ENCODE assay signal across 13 mouse cellular contexts in genomic region chr15:89110147-89110546, GRCm38 (mm10). TPM values are rescaled to one million over a fixed set of nuclear protein-coding genes. Genes with fewer than 3 reads are reported as not detected.
DNase-seq lines count a peak whose midpoint lies in the region; ATAC-seq and TF ChIP-seq lines count a peak whose summit lies in the region.
"Had no signal": no experiment of that assay in that cellular context is flagged by ENCODE, and none has a peak within 500 bp of the region (broad histone marks: within the 10 kb centered on the region; RNA-seq: fewer than 3 reads in every experiment).

No protein-coding gene starts in this region.

- H3K4me2 ChIP-seq in heart, embryonic 12.5 days = no peak overlapping the region
- H3K4me2 ChIP-seq in heart, postnatal 0 days (ENCODE audit: low read depth, low read length) = no peak overlapping the region
- H3K4me2 ChIP-seq in forebrain, embryonic 15.5 days (replicated peaks) = no peak overlapping the region
- H3K4me2 ChIP-seq: forebrain, embryonic 13.5 days; liver, embryonic 15.5 days; midbrain, embryonic 12.5 days had no signal

- H3K79me2 ChIP-seq in C2C12 (ENCODE audit: control insufficient read depth, insufficient read depth) = no peaks in the 10 kb centered on the region

- peaks cover 88% of the 10 kb centered on the region for H3K36me3 ChIP-seq in heart, embryonic 12.5 days
- peaks cover 96% of the 10 kb centered on the region for H3K36me3 ChIP-seq in C2C12 (ENCODE audit: control insufficient read depth, insufficient read depth)
- peaks cover 86% of the 10 kb centered on the region for H3K36me3 ChIP-seq in heart, postnatal 0 days (replicated peaks; ENCODE audit: control insufficient read depth, insufficient read depth, low read length)
- H3K36me3 ChIP-seq in forebrain, embryonic 15.5 days = peaks cover 79% of the 10 kb centered on the region

- H3K27ac ChIP-seq in heart, embryonic 12.5 days (ENCODE audit: poor library complexity, severe bottlenecking) = no peak overlapping the region
- no peak overlapping the region for H3K27ac ChIP-seq in heart, postnatal 0 days (ENCODE audit: low read depth)
- H3K27ac ChIP-seq in forebrain, embryonic 15.5 days (replicated peaks) = no peak overlapping the region
- H3K27ac ChIP-seq: forebrain, embryonic 13.5 days; liver, embryonic 15.5 days; midbrain, embryonic 12.5 days had no signal

- TF ChIP-seq CTCF in C2C12 (IDR thresholded peaks at IDR 0.05; ENCODE audit: control insufficient read depth, insufficient read depth, insufficient read length) = peak; percentile 54
- TF ChIP-seq CTCF in heart, postnatal 0 days (IDR thresholded peaks at IDR 0.05; ENCODE audit: low read depth) = peak; percentile 41

- DNase-seq in heart, adult 18-20 months = peak; percentile 57
- DNase-seq in adrenal gland, adult 8-10 months = peak; percentile 60
- DNase-seq in heart, postnatal 0 days (ENCODE audit: low spot score) = peak; percentile 57
- DNase-seq in layer of hippocampus, postnatal 14 days (ENCODE audit: low spot score in 2 of 2) = no peak
- DNase-seq: kidney, adult 9 months had no signal

- WGBS in heart, embryonic 12.5 days = 67% methylated on average over 9 of the region's 9 CpGs
- 43% methylated on average over 9 of the region's 9 CpGs for WGBS in heart, postnatal 0 days
- 84% methylated on average over 9 of the region's 9 CpGs for WGBS in forebrain, embryonic 15.5 days

- TF ChIP-seq EP300 in heart, postnatal 0 days (IDR thresholded peaks at IDR 0.05; ENCODE audit: low read depth) = no peak

- ATAC-seq in heart, embryonic 12.5 days (ENCODE audit: insufficient number of reproducible peaks, low FRiP score) = no peak
- peak; percentile 76 for ATAC-seq in heart, postnatal 0 days (ENCODE audit: insufficient read depth, low read depth)
- ATAC-seq in megakaryocyte, adult 5-6 weeks (ENCODE audit: poor library complexity, severe bottlenecking) = no peak
- no peak for ATAC-seq in forebrain, embryonic 15.5 days (replicated peaks)
- ATAC-seq: CD4-positive, CD25-positive, alpha-beta regulatory T cell, adult 4 months; forebrain, embryonic 13.5 days had no signal

- H3K9me3 ChIP-seq in heart, embryonic 12.5 days (replicated peaks) = no peaks in the 10 kb centered on the region
- no peaks in the 10 kb centered on the region for H3K9me3 ChIP-seq in heart, postnatal 0 days (replicated peaks; ENCODE audit: control insufficient read depth, low read length)
- H3K9me3 ChIP-seq in forebrain, embryonic 15.5 days = no peaks in the 10 kb centered on the region
- H3K9me3 ChIP-seq: forebrain, embryonic 13.5 days; liver, embryonic 15.5 days; midbrain, embryonic 12.5 days had no signal

- no peaks in the 10 kb centered on the region for H3K27me3 ChIP-seq in heart, embryonic 12.5 days (replicated peaks)
- no peaks in the 10 kb centered on the region for H3K27me3 ChIP-seq in C2C12 (ENCODE audit: control insufficient read depth, insufficient read depth, insufficient read length)
- no peaks in the 10 kb centered on the region for H3K27me3 ChIP-seq in heart, postnatal 0 days (ENCODE audit: control insufficient read depth, insufficient read depth, low read length)
- H3K27me3 ChIP-seq in forebrain, embryonic 15.5 days = no peaks in the 10 kb centered on the region
- H3K27me3 ChIP-seq: forebrain, embryonic 13.5 days; liver, embryonic 15.5 days; midbrain, embryonic 12.5 days had no signal

- no peak overlapping the region for H3ac ChIP-seq in C2C12 (ENCODE audit: control insufficient read depth, insufficient read length, low read depth)

- H3K9ac ChIP-seq in heart, embryonic 12.5 days = no peak overlapping the region
- H3K9ac ChIP-seq in heart, postnatal 0 days (replicated peaks; ENCODE audit: low read depth, low read length) = no peak overlapping the region
- H3K9ac ChIP-seq in forebrain, embryonic 15.5 days (replicated peaks) = no peak overlapping the region
- H3K9ac ChIP-seq: forebrain, embryonic 13.5 days; liver, embryonic 15.5 days; midbrain, embryonic 12.5 days had no signal

- H3K4me1 ChIP-seq in heart, embryonic 12.5 days (replicated peaks) = no peaks in the 10 kb centered on the region
- H3K4me1 ChIP-seq in heart, postnatal 0 days (ENCODE audit: control insufficient read depth, insufficient read depth) = no peaks in the 10 kb centered on the region
- H3K4me1 ChIP-seq in forebrain, embryonic 15.5 days = no peaks in the 10 kb centered on the region
- H3K4me1 ChIP-seq: forebrain, embryonic 13.5 days; liver, embryonic 15.5 days; midbrain, embryonic 12.5 days had no signal

- no peaks in the 10 kb centered on the region for H3K79me3 ChIP-seq in C2C12 (ENCODE audit: low read depth)

- H3K4me3 ChIP-seq in heart, embryonic 12.5 days = no peak overlapping the region
- no peak overlapping the region for H3K4me3 ChIP-seq in C2C12 (ENCODE audit: insufficient read depth, poor library complexity, severe bottlenecking)
- H3K4me3 ChIP-seq in heart, postnatal 0 days (ENCODE audit: low read depth, low read length) = no peak overlapping the region
- no peak overlapping the region for H3K4me3 ChIP-seq in forebrain, embryonic 15.5 days
- H3K4me3 ChIP-seq: forebrain, embryonic 13.5 days; liver, embryonic 15.5 days; midbrain, embryonic 12.5 days had no signal

TF ChIP-seq in C2C12, 6 proteins besides CTCF, POLR2A, EP300 and RAD21 (continues in another document):
- TF ChIP-seq CEBPB (IDR thresholded peaks at IDR 0.05; ENCODE audit: low read depth) (no peak), USF1 (IDR thresholded peaks at IDR 0.05; ENCODE audit: low read depth) (no peak), MYOD1 (IDR thresholded peaks at IDR 0.05; ENCODE audit: control insufficient read depth, insufficient read length, low read depth) (no peak), MYOG (IDR thresholded peaks at IDR 0.05; ENCODE audit: control insufficient read depth, extremely low read depth, insufficient read length) (no peak)

RNA-seq across cellular contexts. Expression of gene Tubgcp6, which starts 12.8 kb away (rescaled TPM):
- 1 to 10 TPM; 7.4 to 8.5 TPM for total RNA-seq in heart, adult 18-20 months (2021)
- polyA plus RNA-seq in heart, embryonic 12.5 days (2016; fragmentation: Nextera tagmentation; extraction: Ambion mirVana) = 13.7 and 15.8 TPM in 2 replicates
- polyA plus RNA-seq in C2C12 (2012; fragmentation: generic; extraction: Trizol) = 19.0 TPM
- total RNA-seq in adrenal gland, adult 8-10 months (2022) = 10 to 100 TPM; 16.0 to 24.6 (median 20.3) TPM
- 17.2 and 26.9 TPM in 2 replicates for total RNA-seq in heart, postnatal 0 days (2014; rRNA removed; ENCODE audit: low replicate concordance)
- polyA plus RNA-seq in heart, postnatal 0 days (2015; fragmentation: Nextera tagmentation; extraction: Ambion mirVana) = 4.4 and 5.1 TPM in 2 replicates
- 11.0 and 15.5 TPM in 2 replicates for total RNA-seq in megakaryocyte, adult 5-6 weeks (2015)
- 16.0 and 17.3 TPM in 2 replicates for total RNA-seq in megakaryocyte, adult 5-6 weeks (2017)
- total RNA-seq in layer of hippocampus, postnatal 14 days (2021) = 10 to 100 TPM; 28.1 to 28.9 TPM
- polyA plus RNA-seq in forebrain, embryonic 15.5 days (2015; fragmentation: Nextera tagmentation; extraction: Ambion mirVana) = 17.5 and 17.7 TPM in 2 replicates

RNA-seq across cellular contexts. Expression of gene Hdac10, which starts 18.4 kb away (rescaled TPM):
- total RNA-seq in heart, adult 18-20 months (2021) = 1 to 10 TPM; 6.3 to 7.4 TPM
- polyA plus RNA-seq in heart, embryonic 12.5 days (2016; fragmentation: Nextera tagmentation; extraction: Ambion mirVana) = 12.7 and 13.4 TPM in 2 replicates
- 15.0 TPM for polyA plus RNA-seq in C2C12 (2012; fragmentation: generic; extraction: Trizol)
- total RNA-seq in adrenal gland, adult 8-10 months (2022) = 10 to 100 TPM; 13.2 to 23.1 (median 18.0) TPM
- 14.9 and 17.4 TPM in 2 replicates for total RNA-seq in heart, postnatal 0 days (2014; rRNA removed; ENCODE audit: low replicate concordance)
- polyA plus RNA-seq in heart, postnatal 0 days (2015; fragmentation: Nextera tagmentation; extraction: Ambion mirVana) = 10.7 and 10.8 TPM in 2 replicates
- 5.3 and 7.8 TPM in 2 replicates for total RNA-seq in megakaryocyte, adult 5-6 weeks (2015)
- 11.0 and 12.8 TPM in 2 replicates for total RNA-seq in megakaryocyte, adult 5-6 weeks (2017)
- 10 to 100 TPM; 14.6 to 14.9 TPM for total RNA-seq in layer of hippocampus, postnatal 14 days (2021)
- 31.5 and 38.6 TPM in 2 replicates for polyA plus RNA-seq in forebrain, embryonic 15.5 days (2015; fragmentation: Nextera tagmentation; extraction: Ambion mirVana)

RNA-seq across cellular contexts. Expression of gene Selenoo, which starts 21.3 kb away (rescaled TPM):
- total RNA-seq in heart, adult 18-20 months (2021) = 10 to 100 TPM; 16.1 to 16.5 TPM
- 12.4 and 12.6 TPM in 2 replicates for polyA plus RNA-seq in heart, embryonic 12.5 days (2016; fragmentation: Nextera tagmentation; extraction: Ambion mirVana)
- 13.7 TPM for polyA plus RNA-seq in C2C12 (2012; fragmentation: generic; extraction: Trizol)
- 10 to 100 TPM; 44.0 to 52.1 (median 46.1) TPM for total RNA-seq in adrenal gland, adult 8-10 months (2022)
- 35.4 and 39.1 TPM in 2 replicates for total RNA-seq in heart, postnatal 0 days (2014; rRNA removed; ENCODE audit: low replicate concordance)
- 10.3 and 11.3 TPM in 2 replicates for polyA plus RNA-seq in heart, postnatal 0 days (2015; fragmentation: Nextera tagmentation; extraction: Ambion mirVana)
- total RNA-seq in megakaryocyte, adult 5-6 weeks (2015) = 11.4 and 13.8 TPM in 2 replicates
- total RNA-seq in megakaryocyte, adult 5-6 weeks (2017) = 17.4 and 18.0 TPM in 2 replicates
- total RNA-seq in layer of hippocampus, postnatal 14 days (2021) = 10 to 100 TPM; 20.8 to 20.9 TPM
- polyA plus RNA-seq in forebrain, embryonic 15.5 days (2015; fragmentation: Nextera tagmentation; extraction: Ambion mirVana) = 25.0 and 26.0 TPM in 2 replicates

RNA-seq across cellular contexts. Expression of gene Mapk12, which starts 30.4 kb away (rescaled TPM):
- 10 to 100 TPM; 24.4 to 24.8 TPM for total RNA-seq in heart, adult 18-20 months (2021)
- 19.9 and 20.1 TPM in 2 replicates for polyA plus RNA-seq in heart, embryonic 12.5 days (2016; fragmentation: Nextera tagmentation; extraction: Ambion mirVana)
- 30.5 TPM for polyA plus RNA-seq in C2C12 (2012; fragmentation: generic; extraction: Trizol)
- total RNA-seq in adrenal gland, adult 8-10 months (2022) = 10 to 100 TPM; 10.5 to 22.7 (median 14.3) TPM
- total RNA-seq in heart, postnatal 0 days (2014; rRNA removed; ENCODE audit: low replicate concordance) = 7.1 and 55.2 TPM in 2 replicates
- 18.6 and 18.9 TPM in 2 replicates for polyA plus RNA-seq in heart, postnatal 0 days (2015; fragmentation: Nextera tagmentation; extraction: Ambion mirVana)
- 0.64 and 0.65 TPM in 2 replicates for total RNA-seq in megakaryocyte, adult 5-6 weeks (2015)
- total RNA-seq in megakaryocyte, adult 5-6 weeks (2017) = not detected in 2 replicates
- 1 to 10 TPM; 3.5 to 5.4 TPM for total RNA-seq in layer of hippocampus, postnatal 14 days (2021)
- 5.5 and 5.8 TPM in 2 replicates for polyA plus RNA-seq in forebrain, embryonic 15.5 days (2015; fragmentation: Nextera tagmentation; extraction: Ambion mirVana)

RNA-seq across cellular contexts. Expression of gene Trabd, which starts 35.2 kb away (rescaled TPM):
- total RNA-seq in heart, adult 18-20 months (2021) = 10 to 100 TPM; 46.6 to 56.5 TPM
- 51.7 and 53.5 TPM in 2 replicates for polyA plus RNA-seq in heart, embryonic 12.5 days (2016; fragmentation: Nextera tagmentation; extraction: Ambion mirVana)
- polyA plus RNA-seq in C2C12 (2012; fragmentation: generic; extraction: Trizol) = 74.1 TPM
- total RNA-seq in adrenal gland, adult 8-10 months (2022) = 10 to 100 TPM; 37.0 to 49.0 (median 43.7) TPM
- total RNA-seq in heart, postnatal 0 days (2014; rRNA removed; ENCODE audit: low replicate concordance) = 59.2 and 61.2 TPM in 2 replicates
- polyA plus RNA-seq in heart, postnatal 0 days (2015; fragmentation: Nextera tagmentation; extraction: Ambion mirVana) = 46.6 and 46.7 TPM in 2 replicates
- total RNA-seq in megakaryocyte, adult 5-6 weeks (2015) = 25.6 and 26.7 TPM in 2 replicates
- 27.7 and 31.8 TPM in 2 replicates for total RNA-seq in megakaryocyte, adult 5-6 weeks (2017)
- total RNA-seq in layer of hippocampus, postnatal 14 days (2021) = 10 to 100 TPM; 20.7 to 21.3 TPM
- 39.3 and 39.9 TPM in 2 replicates for polyA plus RNA-seq in forebrain, embryonic 15.5 days (2015; fragmentation: Nextera tagmentation; extraction: Ambion mirVana)

Comparison
In these comparisons a context has a peak if more than half of its experiments do, and no peak if none do; other contexts are left out.
1. DNase-seq: peak in heart, adult 18-20 months (2 of 2), adrenal gland, adult 8-10 months (single experiment) and heart, postnatal 0 days (single experiment); none in layer of hippocampus, postnatal 14 days (0 of 2).